Mouse (Mus musculus) lung, adult 2 months (tissue): ENCODE measurements around the gene Nfe2l3.

Source experiments
- CTCF ChIP-seq: fragments of 200-500 bp; IDR thresholded peaks from 2 replicates; pipeline ENCODE4 v1.5.1; 2011; ENCODE audit warnings: mild to moderate bottlenecking, low read length, control low read depth; ENCODE audit not compliant: insufficient read depth
- POLR2A ChIP-seq: fragments of 200-500 bp; IDR thresholded peaks from 2 replicates; pipeline ENCODE4 v1.6.1; 2011; ENCODE audit warnings: low read depth, mild to moderate bottlenecking, control low read depth, low read length, borderline replicate concordance; ENCODE audit errors: extremely low read depth

GRCm38 (mm10) chr6:51452927-51453503, 20.5 kb downstream of the Nfe2l3 start:
- TF ChIP-seq POLR2A (no peak), CTCF (no peak)
